Mouse (Mus musculus) layer of hippocampus, adult 18-20 months (tissue): Measurements from ENCODE around the gene Dlx2. TPM values are rescaled to one million over a fixed set of nuclear protein-coding genes. Genes with fewer than 3 reads are reported as not detected.

Experiments used
- DNase-seq, 2 experiments: peaks; one replicate each; pipeline ENCODE4 v3.0.0; 2022; ENCODE audit warnings: low spot score in 2 of 2
- long read RNA-seq: library from polyadenylated mRNA; stranded (forward); transcript quantifications from one replicate; pipeline ENCODE4 v2.0.0, GENCODE M21; 2021
- total RNA-seq, 2 experiments: library from RNA; stranded (reverse); gene quantifications; 2 replicates each; pipeline ENCODE4 v1.2.3; 2021

The Dlx2 gene
- 1 to 10 TPM; 5.0 to 5.5 TPM for total RNA-seq
- long read RNA-seq, transcript Dlx2-201 (3 exons, 2,473 nt): major isoform, 9 of 9 reads
- long read RNA-seq, partial matches to known transcripts: 0 of 9 reads
- long read RNA-seq, other reads (novel, unspliced or antisense): 0 of 9 reads

DNA sequence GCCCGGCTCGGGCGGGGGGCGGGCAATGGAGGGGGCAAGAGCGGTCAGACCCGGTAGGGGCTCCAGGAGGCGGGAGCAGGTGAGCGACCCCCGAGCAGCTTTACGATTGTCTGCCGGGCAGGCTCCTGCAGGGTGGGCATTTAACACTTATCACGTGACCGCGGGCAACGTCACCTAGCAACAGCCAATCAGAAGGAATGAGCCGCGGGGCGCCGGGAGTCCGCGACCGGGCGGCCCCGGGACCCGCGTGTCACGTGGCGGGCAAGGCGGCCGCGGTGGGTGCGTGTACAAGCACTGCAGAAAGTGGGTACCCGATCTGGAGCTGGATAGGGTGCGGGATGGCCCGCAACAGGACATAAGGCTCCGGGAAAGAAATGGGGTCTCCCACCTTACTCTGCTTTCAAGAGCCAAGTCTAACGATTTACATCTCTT lies at the start of gene Dlx2:
TSS of gene Dlx2 (minus strand) at position 115 of the 432 bp plus-strand sequence.
- DNase-seq: no peak

DNA sequence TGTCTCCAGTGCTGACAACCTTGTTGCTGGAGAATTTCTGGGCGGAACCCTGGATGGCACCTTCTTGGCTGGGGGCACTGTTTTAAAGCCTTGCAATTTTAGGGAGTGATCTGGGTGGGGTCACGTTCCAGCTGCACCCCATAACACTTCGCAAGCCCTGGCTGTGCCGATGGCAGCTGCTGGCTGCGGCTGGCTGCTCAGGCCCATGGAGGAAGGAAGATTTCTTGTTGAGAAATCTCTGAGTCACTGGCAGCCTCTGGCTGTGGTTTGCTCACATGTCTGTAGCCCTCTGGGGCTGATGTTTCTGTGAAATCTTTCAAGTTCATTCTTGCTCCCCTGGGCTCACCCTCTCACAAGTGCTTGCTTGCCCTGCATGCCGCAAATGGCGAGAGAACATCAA lies 47.9 kb upstream of the Dlx2 start:
- no peak for DNase-seq

DNA sequence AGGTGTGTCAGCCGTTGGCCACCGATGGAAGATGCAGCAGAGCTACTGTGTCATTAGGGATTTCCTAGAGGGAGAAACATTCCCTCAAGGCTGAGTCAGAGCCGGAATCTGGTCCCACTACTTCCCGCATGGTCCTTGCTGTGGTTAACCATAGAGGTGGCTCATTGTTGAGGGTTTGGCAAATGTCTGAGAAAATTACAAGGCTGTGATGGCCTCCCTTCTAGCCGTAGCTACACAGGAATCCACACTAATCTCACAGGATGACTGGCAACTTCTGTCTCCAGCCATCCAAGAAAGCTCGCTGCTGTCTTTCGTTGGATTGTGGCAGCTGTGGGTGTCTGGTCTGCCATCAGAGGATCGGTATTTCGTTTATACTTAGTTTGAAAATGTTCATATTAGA lies 42.6 kb upstream of the Dlx2 start:
- DNase-seq: no peak

DNA sequence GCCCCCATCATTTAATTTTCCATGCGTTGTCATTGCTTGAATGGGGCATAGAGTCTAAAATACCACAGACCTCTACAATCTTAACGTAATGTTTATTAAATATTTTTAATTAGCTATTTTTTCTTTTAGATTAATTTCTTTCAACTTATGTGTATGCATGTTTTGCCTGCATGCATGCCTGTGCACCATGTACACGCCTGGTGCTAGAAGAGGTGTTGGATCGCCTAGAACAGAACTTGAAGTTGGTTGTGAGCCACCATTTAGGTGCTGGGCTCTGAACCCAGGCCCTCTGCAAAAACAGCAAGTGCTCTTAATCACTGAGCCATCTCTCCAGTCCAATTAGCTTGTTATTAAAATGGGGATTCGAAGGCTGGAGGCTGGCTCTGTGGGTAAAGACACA lies 34.9 kb upstream of the Dlx2 start:
- no peak for DNase-seq

DNA sequence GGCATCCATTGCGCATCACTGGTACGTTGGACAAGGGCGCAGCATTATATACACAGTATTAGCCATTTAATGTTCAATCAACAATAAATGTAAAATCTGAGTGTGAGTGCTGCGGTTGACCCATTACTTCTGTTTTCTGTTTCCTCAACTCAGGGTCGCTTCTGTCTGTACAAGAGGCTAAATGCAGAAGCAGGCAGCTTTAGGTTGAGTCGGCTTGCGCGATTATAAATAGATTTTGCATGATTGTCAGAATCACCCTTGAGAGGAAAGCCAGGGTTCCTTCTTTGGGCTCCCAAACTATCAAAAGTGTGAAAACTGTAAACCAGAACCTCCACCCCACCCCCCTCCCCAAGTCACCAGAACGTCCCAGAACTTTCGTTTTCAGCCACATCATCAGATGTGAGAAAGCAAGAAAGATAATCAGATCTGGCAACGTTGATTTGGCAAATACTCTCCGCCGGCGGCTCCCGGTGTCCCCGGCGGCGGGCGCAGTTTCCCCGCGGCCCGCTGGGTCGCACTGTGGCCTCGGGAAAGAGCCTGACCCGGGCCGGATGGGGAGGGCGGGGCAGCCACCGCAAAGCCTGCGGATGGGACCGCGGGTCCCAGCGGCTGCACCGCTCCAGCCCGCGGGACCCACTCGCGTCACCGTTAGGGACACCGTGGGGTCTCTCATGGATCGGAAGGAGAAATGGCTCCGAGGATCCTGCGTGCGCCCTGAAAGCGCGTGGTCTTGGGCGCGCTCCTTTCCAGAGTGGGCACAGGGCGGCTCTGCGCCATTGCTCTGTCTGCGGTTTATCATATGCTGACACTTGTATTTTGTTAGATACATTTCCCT lies 34.3 kb upstream of the Dlx2 start:
- DNase-seq: peak; percentile 7 to 52

DNA sequence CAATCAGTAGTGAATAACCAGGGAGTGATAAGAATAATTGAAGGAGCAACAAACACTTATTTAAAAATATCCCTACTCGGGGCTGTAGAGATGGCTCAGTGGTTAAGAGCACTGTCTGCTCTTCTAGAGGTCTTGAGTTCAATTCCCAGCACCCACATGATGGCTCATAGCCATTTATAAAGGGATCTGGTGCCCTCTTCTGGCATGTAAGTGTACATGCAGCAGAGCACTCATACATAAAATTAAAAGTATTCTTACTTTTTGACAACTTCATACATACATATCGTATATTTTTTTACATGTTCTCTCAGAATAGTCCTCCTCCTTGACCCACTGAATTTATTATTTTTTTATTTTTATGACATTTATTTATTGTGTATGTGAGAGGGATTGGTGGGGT lies 30.5 kb upstream of the Dlx2 start:
- no peak for DNase-seq

DNA sequence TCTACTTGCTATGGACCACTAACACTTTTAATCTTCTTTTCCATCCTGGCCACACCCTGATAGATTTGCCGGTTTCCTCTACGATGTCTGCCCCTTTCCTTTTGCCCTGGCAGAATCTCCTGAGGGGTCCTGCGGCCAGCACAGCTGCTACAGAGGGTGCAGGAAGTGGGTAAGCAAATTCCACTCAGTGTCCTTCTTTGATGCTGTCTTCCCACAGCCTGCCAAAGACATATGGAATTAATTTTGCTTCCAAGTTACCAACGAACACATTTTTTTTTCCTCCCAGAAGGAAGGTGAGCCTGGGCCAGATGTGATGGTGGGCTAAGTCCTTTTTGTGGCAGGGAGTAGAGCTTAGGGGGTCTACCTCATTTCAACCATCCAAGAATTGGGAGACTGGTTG lies 27.2 kb upstream of the Dlx2 start:
- DNase-seq: no peak

DNA sequence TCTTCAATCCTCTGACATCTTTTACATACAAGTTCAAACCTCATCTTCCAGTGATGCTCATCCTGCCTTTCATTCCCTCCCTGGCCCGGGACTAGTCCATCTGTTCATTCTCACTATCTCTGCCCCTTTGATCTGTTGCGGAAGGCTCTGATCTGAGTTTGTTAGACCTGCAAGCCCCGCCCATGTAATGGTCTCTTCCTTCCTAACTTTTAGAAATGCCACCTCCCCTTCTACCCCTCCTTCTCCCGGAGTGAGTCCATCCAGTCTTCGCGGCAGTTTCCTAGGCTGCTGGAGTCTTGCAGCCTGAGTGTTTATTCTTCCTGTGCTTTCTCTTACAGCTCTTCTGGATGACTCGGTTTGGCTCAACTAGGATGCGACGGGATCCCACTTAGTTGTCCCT lies 19.9 kb upstream of the Dlx2 start:
- DNase-seq: no peak

DNA sequence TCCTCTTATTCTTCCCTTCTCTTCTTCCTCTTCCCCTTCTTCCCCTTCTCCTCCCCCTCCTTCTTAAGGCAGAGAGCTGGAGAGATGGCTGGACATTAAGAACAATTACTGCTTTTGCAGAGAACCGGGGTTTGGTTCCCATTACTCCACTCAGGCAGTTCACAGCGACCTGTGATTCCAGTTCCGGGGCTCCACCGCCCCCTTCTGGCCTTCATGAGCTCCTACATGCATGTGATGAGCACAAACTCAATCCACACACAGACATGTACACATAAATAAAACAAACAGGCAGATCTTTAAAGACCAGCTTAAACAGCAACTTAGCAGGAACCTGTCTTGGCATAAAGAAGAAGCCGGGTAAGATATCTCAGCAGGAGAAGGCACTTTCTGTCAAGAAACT lies 9.5 kb upstream of the Dlx2 start:
- no peak for DNase-seq

DNA sequence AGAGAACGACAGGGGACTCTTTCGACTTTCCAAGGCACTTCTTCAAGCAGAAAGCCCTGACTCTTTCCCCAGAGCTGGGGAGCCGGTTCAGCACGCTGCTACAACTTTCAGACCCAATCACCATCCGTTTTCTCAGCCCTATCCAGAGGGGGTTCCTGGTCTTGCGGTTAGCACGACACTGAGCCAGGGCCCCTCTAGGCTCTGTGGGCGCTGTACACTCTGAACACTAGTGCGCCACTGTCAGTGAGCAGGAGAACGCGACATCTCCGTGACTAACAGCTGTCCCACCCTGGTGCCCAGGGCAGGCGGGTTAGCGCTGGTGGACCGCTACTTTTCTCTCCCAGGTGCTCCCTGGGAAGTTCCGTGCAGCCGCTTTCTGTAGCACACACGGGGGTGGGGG lies 5.2 kb upstream of the Dlx2 start:
- no peak for DNase-seq

DNA sequence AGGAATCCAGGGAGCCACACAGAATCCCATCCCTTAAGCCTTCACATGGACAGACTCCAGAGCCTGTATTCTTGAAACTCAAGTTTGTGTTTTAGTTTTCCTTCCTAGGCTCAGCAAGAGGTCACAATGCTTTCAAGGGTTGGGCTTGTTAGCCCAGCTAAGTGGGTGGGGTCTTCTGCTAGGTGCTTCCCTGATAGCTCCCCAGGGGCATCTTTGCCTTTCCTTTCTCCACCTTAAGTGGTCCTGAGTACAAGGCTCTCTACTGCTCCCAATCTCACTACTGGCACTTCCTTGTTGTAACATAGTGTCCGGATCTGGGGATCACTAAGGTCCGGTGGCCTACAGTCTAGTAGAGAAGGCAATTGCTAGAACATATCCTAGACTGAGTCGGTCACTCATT lies 3.8 kb upstream of the Dlx2 start:
- DNase-seq: no peak

DNA sequence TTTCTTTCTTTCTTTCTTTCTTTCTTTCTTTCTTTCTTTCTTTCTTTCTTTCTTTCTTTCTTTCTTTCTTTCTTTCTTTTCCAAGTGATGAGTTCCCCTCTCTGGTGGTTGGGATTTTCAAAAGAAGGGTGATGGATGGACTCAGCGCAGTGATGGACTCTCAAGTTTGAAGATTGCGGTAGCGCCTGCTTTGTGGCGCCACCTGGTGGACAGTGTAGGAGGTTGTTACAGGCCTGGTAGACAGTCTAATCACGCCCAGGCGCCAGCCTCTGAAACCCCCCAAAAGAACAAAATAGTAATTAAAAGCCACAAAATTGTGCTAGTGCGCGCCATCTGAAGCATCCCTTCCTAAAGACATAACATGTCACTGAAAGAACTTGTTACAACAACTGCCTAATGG lies 1.3 kb upstream of the Dlx2 start:
- DNase-seq: peak in 1 of 2 experiments; percentile 67

DNA sequence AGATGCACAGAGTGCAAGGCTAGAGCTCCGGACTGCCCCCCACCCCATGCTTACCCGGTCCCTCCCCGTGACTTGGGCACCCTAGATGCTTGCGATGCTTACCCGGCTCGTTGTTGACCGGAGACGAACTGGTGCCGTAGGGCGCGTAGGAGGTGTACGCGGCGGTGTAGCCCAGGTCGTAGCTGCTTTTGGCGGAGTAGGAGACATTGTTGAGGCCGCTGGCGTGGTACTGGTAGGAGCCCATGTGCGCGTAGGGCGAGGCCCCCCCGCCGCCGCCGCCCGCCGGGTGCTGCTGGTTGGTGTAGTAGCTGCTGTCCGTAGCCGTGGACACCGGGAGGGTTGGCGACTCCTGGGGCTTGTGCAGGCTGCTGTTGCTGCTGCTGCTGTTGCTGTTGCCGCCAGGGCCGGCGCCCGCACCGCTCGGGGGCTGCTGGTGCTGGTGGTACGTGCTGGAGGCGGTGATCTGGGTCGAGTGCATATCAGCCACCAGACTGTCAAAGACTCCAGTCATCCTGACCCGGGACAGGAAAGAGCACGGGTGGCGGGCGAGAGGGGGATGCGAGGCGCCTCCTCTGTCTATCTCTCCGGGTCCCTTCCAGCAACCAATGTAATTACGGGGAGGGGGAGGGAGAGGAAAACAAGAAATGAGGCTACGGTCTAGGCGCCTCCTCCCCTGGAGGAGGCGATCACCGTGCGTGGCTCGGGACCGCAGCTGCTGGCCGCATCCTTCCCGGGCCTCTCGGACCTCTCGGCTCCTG lies 493 bp downstream of the Dlx2 start:
- peak in 1 of 2 experiments; percentile 20 for DNase-seq

DNA sequence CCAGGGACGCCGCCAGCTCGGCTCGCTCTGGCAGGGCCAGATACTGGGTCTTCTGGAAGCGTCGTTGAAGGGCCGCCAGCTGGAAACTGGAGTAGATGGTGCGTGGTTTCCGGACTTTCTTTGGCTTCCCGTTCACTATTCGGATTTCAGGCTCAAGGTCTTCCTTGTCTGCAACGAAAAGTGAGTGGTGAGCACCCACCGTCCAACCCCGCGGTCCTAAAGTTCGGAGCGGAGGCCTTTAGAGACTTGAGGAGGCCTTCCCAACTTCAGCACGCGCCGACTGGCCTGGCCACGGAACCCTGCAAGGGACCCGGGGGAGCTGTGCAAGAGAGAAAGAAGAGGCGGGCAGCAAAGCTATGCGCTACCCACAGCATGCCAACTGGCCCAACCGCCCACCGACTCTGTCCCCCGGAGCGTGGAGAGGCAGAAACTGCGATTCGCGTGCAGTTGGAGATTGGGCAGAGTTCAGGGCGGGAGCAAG lies 1.1 kb downstream of the Dlx2 start:
- peak in 1 of 2 experiments; percentile 10 for DNase-seq

DNA sequence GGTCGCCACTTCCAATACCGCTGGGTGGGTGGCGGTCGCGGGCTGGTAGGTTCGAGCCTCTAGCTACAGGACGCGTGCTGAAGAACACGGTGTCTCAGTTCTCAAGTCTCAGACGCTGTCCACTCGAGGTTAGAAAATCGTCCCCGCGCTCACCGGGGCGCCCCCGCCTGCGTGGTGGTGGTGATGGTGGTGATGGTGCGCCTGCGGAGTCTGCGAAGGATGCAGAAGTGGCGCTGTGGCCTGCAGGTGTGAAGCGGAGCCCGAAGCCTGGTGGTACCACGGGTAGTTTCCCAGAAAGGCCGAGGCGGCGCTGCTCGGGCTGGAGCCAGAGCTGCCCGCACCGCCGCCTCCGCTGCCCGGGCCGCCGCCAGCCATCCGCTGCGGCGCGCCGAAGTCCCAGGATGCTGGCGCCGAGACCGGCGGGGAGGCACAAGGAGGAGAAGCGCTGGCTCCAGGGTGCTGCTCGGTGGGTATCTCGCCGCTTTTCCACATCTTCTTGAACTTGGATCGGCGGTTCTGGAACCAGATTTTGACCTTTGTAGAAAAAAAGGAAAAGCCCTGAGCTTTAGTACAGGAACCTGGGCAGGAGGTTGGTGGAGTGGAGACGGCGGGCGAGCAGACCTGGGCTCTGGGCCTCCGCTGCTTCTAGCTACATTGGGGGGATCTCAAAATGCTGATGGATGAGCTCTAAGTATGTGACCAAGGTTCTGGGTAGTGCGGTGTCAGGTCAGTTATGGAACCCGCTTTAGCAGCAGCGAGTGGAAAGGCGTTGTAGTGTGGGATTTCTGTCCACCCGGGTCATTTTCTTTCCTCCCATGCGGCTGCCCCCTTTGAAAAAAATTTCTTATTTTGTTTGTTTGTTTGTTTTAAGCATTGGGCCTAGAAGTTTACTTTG lies 1.9 kb downstream of the Dlx2 start:
- DNase-seq: peak in 1 of 2 experiments; percentile 7

DNA sequence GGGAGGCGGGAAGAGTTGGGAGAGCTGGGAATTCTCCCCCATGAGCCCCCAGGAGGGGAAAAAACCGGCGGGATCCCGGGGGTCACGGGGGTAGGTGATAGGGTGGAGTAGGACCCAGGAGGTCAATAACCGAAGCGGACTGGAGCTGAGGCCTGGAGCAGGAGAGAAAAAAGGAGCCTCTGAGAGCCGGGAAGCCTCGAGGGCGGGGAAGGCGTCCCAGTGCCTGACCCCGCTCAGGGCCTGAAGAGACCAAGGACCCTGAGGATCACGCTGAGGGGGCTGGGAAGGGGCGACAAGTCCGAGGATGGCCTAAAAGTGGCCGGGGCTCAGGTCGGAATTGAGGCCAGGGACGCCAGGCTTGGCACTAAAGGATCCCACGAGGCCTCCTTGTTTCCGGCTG lies 2.6 kb downstream of the Dlx2 start:
- no peak for DNase-seq

DNA sequence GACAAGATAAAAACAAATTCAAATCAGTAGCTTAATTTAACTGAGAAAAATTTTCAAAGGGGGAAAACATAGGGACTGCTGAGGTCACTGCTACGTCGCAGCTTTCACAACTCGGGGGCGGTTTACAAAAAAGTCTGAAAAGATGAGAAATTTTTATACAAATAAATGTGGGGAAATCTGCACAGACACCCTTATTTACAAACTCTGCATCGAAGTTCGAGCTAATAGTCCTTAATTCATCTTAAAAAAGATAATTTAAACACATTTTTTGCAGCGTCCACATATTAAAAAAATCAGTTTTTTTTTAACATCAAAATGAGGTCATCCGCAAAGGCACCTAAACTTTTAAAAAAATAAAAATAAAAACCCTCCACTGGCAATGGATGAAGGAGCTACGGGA lies 3.0 kb downstream of the Dlx2 start:
- DNase-seq: no peak

DNA sequence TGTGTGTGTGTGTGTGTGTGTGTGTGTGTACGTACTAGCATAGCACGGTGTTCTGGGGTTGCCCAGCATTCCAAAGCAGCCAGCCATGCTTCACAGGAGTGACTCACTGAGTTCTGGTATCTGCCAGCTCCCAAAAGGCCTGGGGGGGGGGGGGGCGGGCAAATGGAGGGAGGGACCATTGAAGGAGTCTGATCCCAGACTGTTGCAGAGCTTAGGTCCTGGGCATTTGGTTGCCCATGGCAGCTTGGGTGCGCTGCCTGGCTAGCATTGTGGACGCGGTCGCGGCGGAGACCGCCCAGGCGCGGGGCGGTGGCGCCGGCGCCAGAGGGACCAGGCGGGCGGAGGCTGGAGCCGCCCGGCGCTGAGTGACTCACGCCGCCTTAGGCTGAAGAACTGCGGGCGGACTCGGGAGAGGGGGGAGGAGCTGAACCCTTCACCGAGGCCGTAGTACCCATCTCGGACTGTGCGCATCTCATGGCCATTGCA lies 3.7 kb downstream of the Dlx2 start:
- peak in 1 of 2 experiments; percentile 9 for DNase-seq

DNA sequence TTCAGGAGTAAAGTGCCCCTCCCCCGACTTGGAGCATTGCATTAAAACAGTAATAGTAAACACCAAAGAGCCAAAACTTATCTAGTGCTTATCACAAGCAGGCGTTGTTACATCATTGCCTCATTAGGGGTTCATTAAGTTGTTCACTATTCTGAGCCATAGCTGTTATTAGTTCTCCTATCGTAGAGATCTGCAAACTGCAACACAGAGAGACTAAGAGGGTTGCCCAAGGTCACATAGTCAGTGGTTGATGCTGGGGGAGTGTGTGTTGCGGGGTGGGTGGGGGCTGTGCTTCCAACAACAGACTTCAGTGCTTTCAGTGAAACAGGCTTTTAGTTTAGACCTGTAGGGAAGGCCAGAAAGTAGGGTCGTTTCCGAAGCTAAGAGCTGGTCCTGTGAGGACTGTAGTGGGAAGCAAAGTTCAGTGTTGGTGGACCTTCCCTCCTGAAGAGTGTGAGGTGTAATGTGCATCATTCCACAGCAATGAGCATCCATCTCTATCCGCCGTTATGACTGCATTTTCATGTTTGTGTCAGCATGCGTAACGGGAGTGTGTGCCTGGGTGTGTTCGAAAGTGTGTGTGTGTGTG lies 4.2 kb downstream of the Dlx2 start:
- peak in 1 of 2 experiments; percentile 3 for DNase-seq

DNA sequence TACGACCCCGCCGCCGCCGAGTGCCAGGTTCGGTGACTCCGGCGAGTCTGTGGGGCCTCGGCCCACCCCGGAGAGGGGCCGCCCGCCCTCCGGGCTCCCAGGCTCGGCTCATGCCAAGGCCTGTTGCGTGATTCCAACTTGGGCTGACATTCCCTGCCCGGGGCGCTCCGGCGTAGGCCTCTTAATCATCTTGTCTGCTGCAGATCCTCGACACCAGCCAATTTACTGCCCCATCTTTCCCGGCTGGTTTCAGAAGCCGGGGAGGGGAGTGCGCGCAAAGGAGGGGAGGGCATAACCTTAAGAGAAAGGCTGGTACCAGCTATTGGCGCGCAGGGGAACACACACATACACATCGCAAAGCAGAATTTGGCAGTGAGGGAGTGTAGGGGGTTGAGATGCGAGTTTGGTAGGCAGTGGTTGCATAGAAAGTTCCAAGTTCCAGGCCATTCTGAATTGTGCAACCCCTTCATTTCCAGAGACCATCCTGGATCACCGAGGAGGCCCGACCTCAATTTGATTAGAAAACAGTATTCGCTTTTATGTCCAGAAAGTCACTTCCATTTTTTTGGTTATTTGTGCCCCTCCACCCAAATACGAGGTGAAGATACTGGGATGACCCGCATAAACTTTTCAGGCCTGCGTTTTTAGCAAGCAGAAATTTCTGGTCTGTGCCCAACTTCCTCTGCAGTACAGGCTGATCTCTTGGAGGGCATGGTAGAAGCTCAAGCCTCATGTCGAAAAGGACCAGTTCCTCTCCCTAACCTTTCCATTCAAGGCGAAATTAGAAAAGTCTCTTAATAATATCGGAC lies 4.9 kb downstream of the Dlx2 start:
- DNase-seq: no peak
